10 mouse cellular contexts compared by ENCODE assay signal in genomic region chr2:118389569-118389968, GRCm38 (mm10). TPM values are rescaled to one million over a fixed set of nuclear protein-coding genes. Genes with fewer than 3 reads are reported as not detected.
A peak's percentile ranks its signal among the peaks of the same experiment; 100 is the strongest.
DNase-seq lines count a peak whose midpoint lies in the region; ATAC-seq and TF ChIP-seq lines count a peak whose summit lies in the region.
"Had no signal": no experiment of that assay in that cellular context is flagged by ENCODE, and none has a peak within 500 bp of the region (broad histone marks: within the 10 kb centered on the region; RNA-seq: fewer than 3 reads in every experiment).

No protein-coding gene starts in this region.

- TF ChIP-seq EP300 in liver, embryonic 14.5 days (IDR thresholded peaks at IDR 0.05; ENCODE audit: low read depth) = no peak

- no peak for DNase-seq in forebrain, embryonic 10.5 days (ENCODE audit: extremely low spot score, low spot score)
- DNase-seq in forebrain, embryonic 11.5 days (ENCODE audit: low spot score) = no peak
- DNase-seq in neural tube, embryonic 11.5 days (ENCODE audit: low spot score) = no peak
- no peak for DNase-seq in neural tube, embryonic 10.5 days (ENCODE audit: extremely low spot score, low spot score)
- DNase-seq in liver, embryonic 14.5 days (ENCODE audit: low read depth in 3 of 3, low spot score in 3 of 3) = no peak
- no peak for DNase-seq in cerebellum, postnatal 4 days (ENCODE audit: low spot score in 2 of 2)
- DNase-seq in kidney, adult 9 months = no peak
- DNase-seq: B cell, adult 2 months; kidney, postnatal 36 days had no signal

- H3K27ac ChIP-seq in forebrain, embryonic 10.5 days = no peak overlapping the region
- no peak overlapping the region for H3K27ac ChIP-seq in forebrain, embryonic 11.5 days (ENCODE audit: low read depth, low read length)
- H3K27ac ChIP-seq in neural tube, embryonic 11.5 days (ENCODE audit: low read depth, low read length) = no peak overlapping the region
- H3K27ac ChIP-seq in liver, embryonic 14.5 days = no peak overlapping the region

- H3K9ac ChIP-seq in forebrain, embryonic 11.5 days (ENCODE audit: low read length) = no peak overlapping the region
- no peak overlapping the region for H3K9ac ChIP-seq in neural tube, embryonic 11.5 days (ENCODE audit: low read length)
- H3K9ac ChIP-seq in liver, embryonic 14.5 days (replicated peaks) = peak overlapping the region; percentile 82

- no peaks in the 10 kb centered on the region for H3K27me3 ChIP-seq in forebrain, embryonic 10.5 days (ENCODE audit: poor library complexity, severe bottlenecking)
- no peaks in the 10 kb centered on the region for H3K27me3 ChIP-seq in forebrain, embryonic 11.5 days (ENCODE audit: control insufficient read depth, insufficient read depth, low read length)
- H3K27me3 ChIP-seq in neural tube, embryonic 11.5 days (ENCODE audit: control insufficient read depth, insufficient read depth, low read length) = no peaks in the 10 kb centered on the region
- no peaks in the 10 kb centered on the region for H3K27me3 ChIP-seq in liver, embryonic 14.5 days (ENCODE audit: control insufficient read depth, insufficient read depth, low read length)

- peaks cover 21% of the 10 kb centered on the region for H3K4me1 ChIP-seq in forebrain, embryonic 10.5 days
- no peaks in the 10 kb centered on the region for H3K4me1 ChIP-seq in forebrain, embryonic 11.5 days (replicated peaks; ENCODE audit: control insufficient read depth, insufficient read depth, low read length)
- no peaks in the 10 kb centered on the region; the same call in 1 of the 2 replicates for H3K4me1 ChIP-seq in neural tube, embryonic 11.5 days (ENCODE audit: control insufficient read depth, insufficient read depth, low read length)
- H3K4me1 ChIP-seq in liver, embryonic 14.5 days (replicated peaks; ENCODE audit: control insufficient read depth in 2 of 2, insufficient read depth in 2 of 2, low read length in 1 of 2) = peaks cover 6% of the 10 kb centered on the region in 2 experiments

- H3K4me2 ChIP-seq in forebrain, embryonic 11.5 days (ENCODE audit: low read depth, low read length, severe bottlenecking) = no peak overlapping the region; the same call in 1 of the 2 replicates
- H3K4me2 ChIP-seq in neural tube, embryonic 11.5 days (ENCODE audit: low read depth) = peak overlapping the region; percentile 59
- H3K4me2 ChIP-seq in liver, embryonic 14.5 days (ENCODE audit: low read depth) = peak overlapping the region; percentile 83

- ATAC-seq in forebrain, embryonic 11.5 days (replicated peaks; ENCODE audit: low FRiP score) = no peak
- ATAC-seq in neural tube, embryonic 11.5 days (ENCODE audit: insufficient read depth, low FRiP score, low TSS enrichment) = no peak
- ATAC-seq in liver, embryonic 14.5 days (ENCODE audit: insufficient read depth) = no peak
- ATAC-seq in megakaryocyte progenitor cell, adult 5-6 weeks (replicated peaks; ENCODE audit: poor library complexity) = no peak

- no peaks in the 10 kb centered on the region for H3K9me3 ChIP-seq in forebrain, embryonic 10.5 days
- no peaks in the 10 kb centered on the region for H3K9me3 ChIP-seq in forebrain, embryonic 11.5 days (ENCODE audit: control insufficient read depth, low read length)
- H3K9me3 ChIP-seq in neural tube, embryonic 11.5 days (ENCODE audit: control insufficient read depth, low read length) = no peaks in the 10 kb centered on the region
- H3K9me3 ChIP-seq in liver, embryonic 14.5 days (ENCODE audit: control insufficient read depth, low read length) = no peaks in the 10 kb centered on the region

- WGBS in forebrain, embryonic 10.5 days = 79% methylated on average over 3 of the region's 3 CpGs
- WGBS in forebrain, embryonic 11.5 days = 82% methylated on average over 3 of the region's 3 CpGs
- WGBS in neural tube, embryonic 11.5 days = 86% methylated on average over 3 of the region's 3 CpGs
- WGBS in liver, embryonic 14.5 days (ENCODE audit: insufficient replicate concordance) = 48% methylated on average over 3 of the region's 3 CpGs

- peak overlapping the region; percentile 74 for H3K4me3 ChIP-seq in forebrain, embryonic 10.5 days
- no peak overlapping the region for H3K4me3 ChIP-seq in forebrain, embryonic 11.5 days (ENCODE audit: low read depth, low read length)
- peak overlapping the region; percentile 69; the same call in 1 of the 2 replicates for H3K4me3 ChIP-seq in neural tube, embryonic 11.5 days (ENCODE audit: low read depth, low read length)
- peak overlapping the region in 1 of 2 experiments; percentile 68; a peak in 2 of 4 replicates for H3K4me3 ChIP-seq in liver, embryonic 14.5 days (ENCODE audit: insufficient read depth in 1 of 2, low read depth in 2 of 2, low read length in 2 of 2)

- no peaks in the 10 kb centered on the region for H3K36me3 ChIP-seq in forebrain, embryonic 10.5 days (replicated peaks)
- H3K36me3 ChIP-seq in forebrain, embryonic 11.5 days (ENCODE audit: control insufficient read depth, insufficient read depth, low read length) = no peaks in the 10 kb centered on the region
- no peaks in the 10 kb centered on the region for H3K36me3 ChIP-seq in neural tube, embryonic 11.5 days (ENCODE audit: control insufficient read depth, insufficient read depth, low read length)
- H3K36me3 ChIP-seq in liver, embryonic 14.5 days (replicated peaks; ENCODE audit: control insufficient read depth, insufficient read depth, low read depth) = no peaks in the 10 kb centered on the region

- no peak for TF ChIP-seq CTCF in liver, embryonic 14.5 days (IDR thresholded peaks at IDR 0.05; ENCODE audit: low read depth)

RNA-seq across cellular contexts. Expression of gene Eif2ak4, which starts 1.2 kb away (rescaled TPM):
- polyA plus RNA-seq in forebrain, embryonic 10.5 days (2016; fragmentation: Nextera tagmentation; extraction: Ambion mirVana) = 14.0 and 14.2 TPM in 2 replicates
- 14.0 and 14.5 TPM in 2 replicates for polyA plus RNA-seq in forebrain, embryonic 11.5 days (2014; fragmentation: Nextera tagmentation; extraction: Ambion mirVana)
- 10.2 and 13.0 TPM in 2 replicates for polyA plus RNA-seq in neural tube, embryonic 11.5 days (2014; fragmentation: Nextera tagmentation; extraction: Ambion mirVana)
- polyA plus RNA-seq in liver, embryonic 14.5 days (2012; rRNA removed) = 5.7 and 6.3 TPM in 2 replicates
- 3.7 and 4.9 TPM in 2 replicates for polyA plus RNA-seq in liver, embryonic 14.5 days (2014; fragmentation: Nextera tagmentation; extraction: Ambion mirVana)
- 14.1 and 19.8 TPM in 2 replicates for total RNA-seq in megakaryocyte progenitor cell, adult 5-6 weeks (2015)
- 16.7 and 17.9 TPM in 2 replicates for total RNA-seq in megakaryocyte progenitor cell, adult 5-6 weeks (2017)

RNA-seq across cellular contexts. Expression of gene Gpr176, which starts 16.4 kb away (rescaled TPM):
- polyA plus RNA-seq in forebrain, embryonic 10.5 days (2016; fragmentation: Nextera tagmentation; extraction: Ambion mirVana) = 0.04 and 0.17 TPM in 2 replicates
- polyA plus RNA-seq in forebrain, embryonic 11.5 days (2014; fragmentation: Nextera tagmentation; extraction: Ambion mirVana) = 0.23 and 0.24 TPM in 2 replicates
- 0.88 and 1.2 TPM in 2 replicates for polyA plus RNA-seq in neural tube, embryonic 11.5 days (2014; fragmentation: Nextera tagmentation; extraction: Ambion mirVana)
- 0.09 and 0.12 TPM in 2 replicates for polyA plus RNA-seq in liver, embryonic 14.5 days (2012; rRNA removed)
- polyA plus RNA-seq in liver, embryonic 14.5 days (2014; fragmentation: Nextera tagmentation; extraction: Ambion mirVana) = 0.11 and 0.29 TPM in 2 replicates
- not detected in 2 replicates for total RNA-seq in megakaryocyte progenitor cell, adult 5-6 weeks (2015)
- not detected in 2 replicates for total RNA-seq in megakaryocyte progenitor cell, adult 5-6 weeks (2017)
